Mouse (Mus musculus): ENCODE data around the gene Crhr2.

- TF ChIP-seq CTCF (IDR thresholded peaks at IDR 0.05; ENCODE audit: insufficient read depth, low read length): no peak
- no peak for TF ChIP-seq POLR2A (IDR thresholded peaks at IDR 0.05; ENCODE audit: borderline replicate concordance, extremely low read depth, low read depth, low read length)
Measured at GRCm38 (mm10) chr6:55044542-55044941, 88.3 kb downstream of the Crhr2 start.
